Mouse (Mus musculus): ENCODE data around the gene Cmtm2b.
A peak's percentile ranks its signal among the peaks of the same experiment; 100 is the strongest.

Cmtm2b gene

GRCm38 (mm10) chr8:104341678-104342077 lies 19.6 kb downstream of the Cmtm2b start:
- DNase-seq (ENCODE audit: low spot score in 2 of 2): no peak

DNA sequence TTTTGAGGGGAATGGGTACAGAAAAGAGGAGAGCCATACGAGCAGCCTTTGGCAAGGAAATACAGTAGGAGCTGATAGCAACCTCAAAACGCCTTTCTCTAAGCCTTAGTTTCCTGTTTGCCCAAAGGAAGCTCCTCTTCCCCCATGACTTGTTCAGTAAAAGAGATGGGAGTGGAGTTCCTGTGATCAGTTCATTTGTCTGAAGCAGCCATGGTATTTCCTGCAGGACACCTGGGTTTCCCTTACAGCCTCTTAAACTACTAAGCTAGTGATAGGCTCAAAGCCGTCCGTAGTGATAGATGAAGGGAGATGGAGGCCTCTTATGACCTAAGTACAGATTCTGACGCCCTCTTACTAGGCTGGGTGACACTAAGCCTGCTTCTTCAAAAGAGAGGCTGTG lies 20.4 kb downstream of the Cmtm2b start:
- DNase-seq (ENCODE audit: low spot score in 2 of 2): no peak

GRCm38 (mm10) chr8:104343957-104344356 lies 21.9 kb downstream of the Cmtm2b start:
- peak; percentile 67 to 71 for DNase-seq (ENCODE audit: low spot score in 2 of 2)

DNA sequence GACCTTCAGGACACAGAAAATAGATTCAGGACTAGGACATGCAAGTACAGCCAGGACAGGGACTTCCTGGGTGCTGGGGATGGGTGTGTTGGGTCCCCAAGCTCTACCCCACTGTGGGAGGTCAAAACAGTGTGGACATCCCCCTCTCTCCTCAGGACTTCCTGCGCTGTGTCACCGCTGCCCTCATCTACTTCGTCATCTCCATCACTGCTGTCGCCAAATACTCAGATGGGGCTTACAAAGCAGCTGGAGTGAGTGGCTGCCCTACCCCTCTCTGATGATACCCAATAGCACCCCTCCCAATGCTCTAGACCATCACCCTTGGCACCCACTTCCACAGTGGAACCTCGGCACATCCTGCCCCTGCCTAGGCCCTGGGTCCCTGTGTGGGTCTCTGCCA lies 22.6 kb downstream of the Cmtm2b start:
- no peak for DNase-seq (ENCODE audit: low spot score in 2 of 2)

GRCm38 (mm10) chr8:104346706-104347105 lies 24.7 kb downstream of the Cmtm2b start:
- no peak for DNase-seq (ENCODE audit: low spot score in 2 of 2)

DNA sequence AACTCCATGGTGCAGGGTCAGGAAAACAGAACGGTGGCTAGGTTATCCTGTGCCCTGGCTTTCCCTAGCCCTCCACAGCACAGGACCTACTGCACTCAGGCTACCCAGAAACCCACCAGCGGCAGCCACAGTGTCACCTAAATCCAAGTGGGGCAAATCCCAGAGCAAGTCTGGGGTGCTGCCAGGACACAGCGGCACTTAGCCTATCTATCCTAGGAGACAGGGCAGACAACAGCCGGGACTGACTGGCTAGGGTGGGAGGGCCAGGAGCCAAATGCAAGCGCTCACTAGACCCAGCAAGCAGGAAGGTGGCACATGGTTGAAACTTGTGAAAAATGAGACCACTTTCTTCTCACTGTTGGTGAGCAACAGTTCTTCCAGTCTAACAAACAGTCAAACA lies 26.9 kb downstream of the Cmtm2b start:
- no peak for DNase-seq (ENCODE audit: low spot score in 2 of 2)

GRCm38 (mm10) chr8:104350047-104350446 lies 28.0 kb downstream of the Cmtm2b start:
- no peak for DNase-seq (ENCODE audit: low spot score in 2 of 2)

DNA sequence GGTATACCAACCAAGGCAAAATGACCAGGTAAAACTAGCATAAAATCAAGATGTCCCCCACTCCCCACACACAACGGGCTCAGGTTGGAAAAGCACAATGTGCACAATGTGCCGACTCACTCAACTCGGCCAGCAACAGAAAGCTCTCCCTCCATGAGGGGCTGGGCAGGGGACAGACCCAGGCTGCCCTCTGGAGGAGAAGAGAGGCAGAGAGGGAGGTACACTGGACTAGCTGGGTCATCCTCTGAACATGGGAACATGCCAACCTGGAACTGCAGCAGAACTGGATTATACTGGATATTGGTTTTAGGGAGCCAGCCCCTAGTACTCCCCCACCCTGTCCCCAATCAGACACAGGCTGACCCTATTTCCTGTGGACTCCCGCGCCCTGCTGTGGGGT lies 31.2 kb downstream of the Cmtm2b start:
- no peak for DNase-seq (ENCODE audit: low spot score in 2 of 2)

DNA sequence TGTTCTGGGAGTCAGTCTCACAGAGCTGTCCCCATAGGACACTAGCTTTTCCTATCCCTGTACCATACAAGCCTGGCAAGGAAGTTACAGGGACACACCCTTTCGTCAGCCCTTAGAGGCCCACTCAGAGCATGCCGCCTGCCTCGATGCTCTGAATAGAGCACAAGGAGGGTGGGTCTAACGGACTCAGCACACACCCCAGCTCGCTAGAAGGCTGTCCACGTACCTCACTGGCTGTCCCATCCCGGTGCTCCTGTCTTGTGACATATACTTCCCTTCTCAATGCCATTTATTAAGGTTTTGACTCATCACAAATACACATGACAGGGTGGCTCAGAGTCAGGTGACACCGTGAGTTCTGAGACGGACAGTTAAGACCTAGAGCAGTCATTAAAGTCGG lies 32.5 kb downstream of the Cmtm2b start:
- DNase-seq (ENCODE audit: low spot score in 2 of 2): no peak

DNA sequence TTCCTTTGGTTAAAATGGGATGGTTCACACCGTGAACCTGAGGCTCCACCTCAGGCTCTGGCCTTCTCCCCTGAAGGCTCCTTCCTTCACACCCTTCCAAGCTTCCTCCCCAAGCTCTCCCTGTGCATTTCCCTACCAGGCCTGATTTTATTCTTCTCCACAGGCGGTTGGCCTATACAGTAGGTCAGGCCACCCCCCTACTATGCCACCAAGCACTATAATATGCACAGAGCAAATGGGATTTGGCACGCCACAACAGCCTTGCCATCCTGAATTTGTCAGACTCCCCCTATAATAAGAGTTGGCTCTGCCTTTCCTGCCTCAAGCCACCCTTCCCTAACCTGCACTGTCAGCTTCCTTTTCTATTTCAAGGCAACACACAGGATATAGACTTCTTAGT lies 36.6 kb downstream of the Cmtm2b start:
- DNase-seq (ENCODE audit: low spot score in 2 of 2): no peak

DNA sequence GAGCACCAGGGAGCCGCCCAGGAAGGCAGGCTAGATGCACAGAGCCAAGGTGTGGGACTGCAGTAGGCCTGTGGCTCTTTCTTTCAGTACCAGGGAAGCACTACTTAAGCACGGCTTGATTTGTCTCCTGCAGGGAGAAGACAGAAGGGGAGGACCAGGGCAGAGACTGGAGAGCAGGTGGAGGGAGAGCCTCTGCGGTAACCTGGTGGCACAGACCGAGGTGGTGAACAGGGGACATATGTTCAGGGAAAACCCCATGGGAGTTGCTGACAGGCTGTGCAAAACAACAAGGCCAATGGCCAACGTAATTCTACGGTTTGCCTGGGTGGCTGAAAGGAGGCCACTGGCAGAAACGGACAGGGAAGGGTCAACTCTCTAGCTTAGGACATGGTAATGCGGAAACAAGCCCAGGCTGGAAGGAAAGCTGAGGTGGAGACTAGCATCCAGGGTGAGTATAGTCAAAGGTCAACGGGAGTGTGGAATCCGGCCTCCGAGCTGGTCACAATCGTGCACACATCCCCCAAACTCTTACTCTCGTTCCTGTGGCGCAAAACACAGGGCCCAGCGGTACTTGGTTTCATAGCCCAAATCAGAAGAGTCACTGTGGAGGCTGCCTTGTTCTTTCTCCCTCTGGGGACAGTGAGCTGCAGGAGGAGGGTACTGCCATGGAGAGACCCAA lies 37.9 kb downstream of the Cmtm2b start:
- no peak for DNase-seq (ENCODE audit: low spot score in 2 of 2)

DNA sequence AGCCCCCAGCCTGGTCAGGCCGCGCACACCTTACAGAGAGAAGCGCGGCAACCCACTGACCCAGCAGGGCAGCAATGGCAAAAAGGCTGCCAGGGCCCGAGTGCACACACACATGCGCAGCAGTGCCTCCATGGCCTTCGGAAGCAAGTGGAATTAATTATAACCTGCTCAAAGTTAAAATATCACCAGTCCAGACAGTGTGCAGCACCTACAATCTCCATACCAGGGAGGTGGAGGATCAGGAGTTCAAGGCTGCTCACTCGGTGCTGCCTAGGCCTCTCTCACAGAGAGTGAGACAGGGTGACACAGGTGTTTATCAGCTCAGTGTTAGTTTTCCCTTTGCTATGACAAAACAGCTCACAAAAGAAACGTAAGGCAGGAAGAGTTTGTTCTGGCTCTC lies 43.7 kb downstream of the Cmtm2b start:
- no peak for DNase-seq (ENCODE audit: low spot score in 2 of 2)

GRCm38 (mm10) chr8:104367398-104367797 lies 45.4 kb downstream of the Cmtm2b start:
- no peak for DNase-seq (ENCODE audit: low spot score in 2 of 2)

- DNase-seq (ENCODE audit: low spot score in 2 of 2): no peak
These were observed 47.6 kb downstream of the Cmtm2b start for GRCm38 (mm10) chr8:104369591-104369990.

- no peak for DNase-seq (ENCODE audit: low spot score in 2 of 2)
These were observed 48.0 kb downstream of the Cmtm2b start for GRCm38 (mm10) chr8:104370071-104370470.

- no peak for DNase-seq (ENCODE audit: low spot score in 2 of 2)
These were observed 49.1 kb downstream of the Cmtm2b start for GRCm38 (mm10) chr8:104371121-104371520.

- DNase-seq (ENCODE audit: low spot score in 2 of 2): no peak
These were observed 51.7 kb downstream of the Cmtm2b start for GRCm38 (mm10) chr8:104373779-104374178.

DNA sequence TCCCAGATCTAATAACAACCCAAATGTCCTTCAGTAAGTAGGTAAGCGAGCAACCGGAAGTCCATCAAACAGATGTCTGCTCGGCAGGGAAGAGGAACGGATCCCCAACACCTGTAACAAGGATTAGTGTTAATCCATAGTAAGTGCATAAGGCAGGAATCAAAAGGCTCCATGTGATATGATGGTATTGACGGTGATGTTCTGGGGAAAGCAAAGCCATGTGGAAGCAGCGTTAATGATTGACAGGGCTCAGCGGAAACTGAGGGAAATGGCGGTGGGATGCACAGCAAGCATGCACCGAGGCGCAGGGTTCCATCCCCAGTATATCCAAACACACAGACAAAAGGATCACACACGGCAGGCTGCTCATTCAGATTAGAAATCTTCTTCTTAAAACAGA lies 52.2 kb downstream of the Cmtm2b start:
- no peak for DNase-seq (ENCODE audit: low spot score in 2 of 2)

DNA sequence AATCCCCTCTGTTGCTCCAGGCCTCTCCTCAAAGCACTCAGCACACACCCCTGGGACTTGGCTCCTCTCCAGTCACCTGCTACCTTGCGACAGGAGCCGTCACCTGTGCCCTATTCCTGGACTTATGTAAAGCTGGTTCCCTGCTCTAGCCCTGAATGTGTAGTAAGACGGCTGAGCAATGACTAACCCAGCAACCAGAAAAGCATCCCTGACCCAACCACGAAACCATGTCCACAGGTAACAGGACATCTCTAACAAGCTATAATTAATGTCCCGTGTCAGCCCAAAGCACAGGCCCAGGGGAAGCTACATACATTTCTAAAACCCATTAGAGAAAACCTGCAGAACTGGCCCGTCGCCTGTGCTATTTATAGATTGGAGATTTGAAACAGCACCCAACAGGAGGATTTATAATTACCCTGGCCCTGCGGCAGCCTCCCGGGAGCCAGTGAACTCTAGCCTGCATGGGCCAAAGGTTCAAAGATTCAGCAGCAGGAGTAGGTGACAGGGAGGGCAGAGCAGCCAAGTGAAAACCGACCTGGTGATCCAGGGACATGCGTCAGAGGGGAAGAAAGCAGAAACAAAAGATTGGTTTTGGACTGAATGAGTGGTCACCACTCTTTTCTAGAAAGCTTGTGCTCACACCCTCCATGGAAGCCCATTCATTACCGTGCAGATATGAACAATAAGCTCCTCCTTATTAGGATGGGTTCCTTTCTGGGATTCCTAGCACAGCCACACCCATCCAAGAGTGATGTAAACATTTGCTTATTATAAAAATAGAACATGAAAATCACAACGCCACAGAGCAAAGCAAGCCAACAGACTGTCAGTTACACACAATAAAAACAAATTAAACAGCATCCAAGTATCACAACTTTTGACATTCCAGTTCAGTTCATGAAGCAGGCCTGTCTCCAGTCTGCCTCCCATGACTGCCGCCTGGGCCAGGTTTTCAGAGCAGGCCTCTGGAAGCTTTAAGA lies 53.1 kb downstream of the Cmtm2b start:
- no peak for DNase-seq (ENCODE audit: low spot score in 2 of 2)

- DNase-seq (ENCODE audit: low spot score in 2 of 2): peak in 1 of 2 experiments; percentile 18
These were observed 53.9 kb downstream of the Cmtm2b start for GRCm38 (mm10) chr8:104375959-104376358.

- no peak for DNase-seq (ENCODE audit: low spot score in 2 of 2)
These were observed 54.6 kb downstream of the Cmtm2b start for GRCm38 (mm10) chr8:104376669-104377068.

GRCm38 (mm10) chr8:104379301-104379836 lies 57.3 kb downstream of the Cmtm2b start:
- DNase-seq (ENCODE audit: low spot score in 2 of 2): no peak

GRCm38 (mm10) chr8:104380269-104380668 lies 58.2 kb downstream of the Cmtm2b start:
- DNase-seq (ENCODE audit: low spot score in 2 of 2): no peak
